ENCODE assay signal across 8 mouse cellular contexts in genomic region chr11:98744456-98745019, GRCm38 (mm10). TPM values are rescaled to one million over a fixed set of nuclear protein-coding genes. Genes with fewer than 3 reads are reported as not detected.
DNase-seq lines count a peak whose midpoint lies in the region; ATAC-seq lines count a peak whose summit lies in the region.

No protein-coding gene starts in this region.

- no peaks in the 10 kb centered on the region for H3K9me3 ChIP-seq in heart, embryonic 15.5 days (replicated peaks)
- H3K9me3 ChIP-seq in limb, embryonic 13.5 days: no peaks in the 10 kb centered on the region
- H3K9me3 ChIP-seq in stomach, embryonic 16.5 days (replicated peaks; ENCODE audit: control insufficient read depth, low read length): no peaks in the 10 kb centered on the region

- peaks cover 80% of the 10 kb centered on the region for H3K4me1 ChIP-seq in heart, embryonic 15.5 days (replicated peaks)
- H3K4me1 ChIP-seq in limb, embryonic 13.5 days: peaks cover 86% of the 10 kb centered on the region
- H3K4me1 ChIP-seq in stomach, embryonic 16.5 days (ENCODE audit: control insufficient read depth, insufficient read depth, low read length): peaks cover 79% of the 10 kb centered on the region

- no peak for ATAC-seq in heart, embryonic 15.5 days (replicated peaks; ENCODE audit: insufficient number of reproducible peaks, insufficient read depth, low FRiP score, low read depth)
- no peak for ATAC-seq in limb, embryonic 13.5 days (ENCODE audit: low FRiP score, low read depth)
- no peak for ATAC-seq in stomach, embryonic 16.5 days (ENCODE audit: insufficient read depth, low FRiP score)

- no peaks in the 10 kb centered on the region for H3K27me3 ChIP-seq in heart, embryonic 15.5 days
- H3K27me3 ChIP-seq in limb, embryonic 13.5 days: no peaks in the 10 kb centered on the region
- no peaks in the 10 kb centered on the region for H3K27me3 ChIP-seq in stomach, embryonic 16.5 days (ENCODE audit: control insufficient read depth, insufficient read depth, low read length)

- H3K36me3 ChIP-seq in heart, embryonic 15.5 days: no peaks in the 10 kb centered on the region
- H3K36me3 ChIP-seq in limb, embryonic 13.5 days: no peaks in the 10 kb centered on the region
- H3K36me3 ChIP-seq in stomach, embryonic 16.5 days (ENCODE audit: control insufficient read depth, insufficient read depth, low read length): no peaks in the 10 kb centered on the region

- peak overlapping the region; percentile 89 for H3K4me2 ChIP-seq in heart, embryonic 15.5 days
- peak overlapping the region; percentile 86 for H3K4me2 ChIP-seq in limb, embryonic 13.5 days (replicated peaks)
- H3K4me2 ChIP-seq in stomach, embryonic 16.5 days (ENCODE audit: low read depth, low read length): peak overlapping the region; percentile 80

- peak overlapping the region; percentile 96 for H3K27ac ChIP-seq in heart, embryonic 15.5 days
- peak overlapping the region; percentile 56; the same call in 1 of the 2 replicates for H3K27ac ChIP-seq in limb, embryonic 13.5 days
- peak overlapping the region; percentile 96 for H3K27ac ChIP-seq in stomach, embryonic 16.5 days (ENCODE audit: low read length)

- peak; percentile 76 for DNase-seq in lung, postnatal 10 days
- no peak for DNase-seq in lung, adult 18-20 months
- no peak for DNase-seq in layer of hippocampus, adult 9-11 months
- DNase-seq in urinary bladder, postnatal 36 days (ENCODE audit: low spot score in 2 of 2): no peak
- no peak for DNase-seq in cerebellum, postnatal 10 days

- H3K9ac ChIP-seq in heart, embryonic 15.5 days: peak overlapping the region; percentile 88
- H3K9ac ChIP-seq in limb, embryonic 13.5 days: peak overlapping the region; percentile 54
- peak overlapping the region; percentile 97 for H3K9ac ChIP-seq in stomach, embryonic 16.5 days (ENCODE audit: low read length)

- H3K4me3 ChIP-seq in heart, embryonic 15.5 days: peak overlapping the region; percentile 79
- H3K4me3 ChIP-seq in limb, embryonic 13.5 days: peak overlapping the region; percentile 92
- H3K4me3 ChIP-seq in stomach, embryonic 16.5 days (replicated peaks; ENCODE audit: low read length): peak overlapping the region; percentile 89

- 38% methylated on average over 7 of the region's 7 CpGs for WGBS in heart, embryonic 15.5 days
- WGBS in limb, embryonic 13.5 days: 36% methylated on average over 7 of the region's 7 CpGs
- WGBS in stomach, embryonic 16.5 days: 33% methylated on average over 7 of the region's 7 CpGs

RNA-seq across cellular contexts. Expression of gene Thra, which starts 4.1 kb away (rescaled TPM):
- 34.8 and 39.5 TPM in 2 replicates for polyA plus RNA-seq in heart, embryonic 15.5 days (2015; fragmentation: Nextera tagmentation; extraction: Ambion mirVana)
- 34.1 and 34.3 TPM in 2 replicates for polyA plus RNA-seq in limb, embryonic 13.5 days (2015; fragmentation: Nextera tagmentation; extraction: Ambion mirVana)
- 32.9 and 37.8 TPM in 2 replicates for polyA plus RNA-seq in stomach, embryonic 16.5 days (2015; fragmentation: Nextera tagmentation; extraction: Ambion mirVana)

RNA-seq across cellular contexts. Expression of gene Med24, which starts 15.3 kb away (rescaled TPM):
- 33.5 and 43.0 TPM in 2 replicates for polyA plus RNA-seq in heart, embryonic 15.5 days (2015; fragmentation: Nextera tagmentation; extraction: Ambion mirVana)
- 56.0 and 61.0 TPM in 2 replicates for polyA plus RNA-seq in limb, embryonic 13.5 days (2015; fragmentation: Nextera tagmentation; extraction: Ambion mirVana)
- polyA plus RNA-seq in stomach, embryonic 16.5 days (2015; fragmentation: Nextera tagmentation; extraction: Ambion mirVana): 42.2 and 44.2 TPM in 2 replicates

RNA-seq across cellular contexts. Expression of gene Nr1d1, which starts 30.6 kb away (rescaled TPM):
- polyA plus RNA-seq in heart, embryonic 15.5 days (2015; fragmentation: Nextera tagmentation; extraction: Ambion mirVana): 7.0 and 7.5 TPM in 2 replicates
- polyA plus RNA-seq in limb, embryonic 13.5 days (2015; fragmentation: Nextera tagmentation; extraction: Ambion mirVana): 0.93 and 1.1 TPM in 2 replicates
- polyA plus RNA-seq in stomach, embryonic 16.5 days (2015; fragmentation: Nextera tagmentation; extraction: Ambion mirVana): 2.6 and 4.1 TPM in 2 replicates

RNA-seq across cellular contexts. Expression of gene Csf3, which starts 43.5 kb away (rescaled TPM):
- polyA plus RNA-seq in heart, embryonic 15.5 days (2015; fragmentation: Nextera tagmentation; extraction: Ambion mirVana): not detected in 2 replicates
- polyA plus RNA-seq in limb, embryonic 13.5 days (2015; fragmentation: Nextera tagmentation; extraction: Ambion mirVana): not detected in 2 replicates
- polyA plus RNA-seq in stomach, embryonic 16.5 days (2015; fragmentation: Nextera tagmentation; extraction: Ambion mirVana): not detected in 2 replicates

RNA-seq across cellular contexts. Expression of gene Msl1, which starts 50.8 kb away (rescaled TPM):
- 15.5 and 17.2 TPM in 2 replicates for polyA plus RNA-seq in heart, embryonic 15.5 days (2015; fragmentation: Nextera tagmentation; extraction: Ambion mirVana)
- 28.9 and 29.2 TPM in 2 replicates for polyA plus RNA-seq in limb, embryonic 13.5 days (2015; fragmentation: Nextera tagmentation; extraction: Ambion mirVana)
- polyA plus RNA-seq in stomach, embryonic 16.5 days (2015; fragmentation: Nextera tagmentation; extraction: Ambion mirVana): 18.0 and 18.4 TPM in 2 replicates
